Mouse (Mus musculus): Measurements from ENCODE around the gene Whrn.

DNA sequence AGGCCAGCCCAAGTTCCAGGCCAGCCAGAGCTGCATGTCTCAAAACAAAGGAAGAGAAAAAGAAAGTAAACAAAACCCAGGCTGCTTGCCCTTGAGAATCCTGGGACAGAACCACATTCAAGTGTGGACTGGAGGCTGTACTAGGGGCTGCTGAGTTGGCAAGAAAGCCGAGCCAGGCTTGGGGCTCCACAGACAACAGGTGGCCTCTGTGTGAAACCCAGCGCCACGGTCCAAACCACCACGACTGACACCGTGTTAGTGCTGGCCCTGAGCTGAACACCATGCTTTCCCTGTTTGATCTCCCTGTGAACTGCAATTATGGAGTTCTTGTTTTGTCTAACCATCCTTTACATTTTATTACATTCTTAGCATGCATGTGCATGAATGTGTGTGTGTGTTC lies 64.7 kb downstream of the Whrn start:
- TF ChIP-seq CTCF (IDR thresholded peaks at IDR 0.05; ENCODE audit: low read depth) = no peak
- no peak for TF ChIP-seq EP300 (IDR thresholded peaks at IDR 0.05; ENCODE audit: low read depth)
